Mouse (Mus musculus) erythroblast, embryonic 14.5 days (primary cell): Measurements from ENCODE around the gene Hnrnpf. TPM values are rescaled to one million over a fixed set of nuclear protein-coding genes. Genes with fewer than 3 reads are reported as not detected.

Experiments
- H3K27me3 ChIP-seq: 2 replicates; pipeline ENCODE4 v1.6.1; 2012; ENCODE audit warnings: inconsistent platforms; ENCODE audit not compliant: control insufficient read depth
- H3K36me3 ChIP-seq: 2 replicates; pipeline ENCODE4 v1.6.1; 2012; ENCODE audit warnings: mild to moderate bottlenecking, inconsistent platforms; ENCODE audit not compliant: control insufficient read depth
- H3K4me1 ChIP-seq: 2 replicates; pipeline ENCODE4 v1.6.1; 2012; ENCODE audit warnings: inconsistent platforms; ENCODE audit not compliant: control insufficient read depth
- H3K4me3 ChIP-seq: replicated peaks from 2 replicates; pipeline ENCODE3; 2012; ENCODE audit warnings: moderate library complexity, mild to moderate bottlenecking, inconsistent platforms
- H3K9me3 ChIP-seq: 2 replicates; pipeline ENCODE4 v1.6.1; 2012; ENCODE audit warnings: low read length, inconsistent platforms, mixed read lengths; ENCODE audit not compliant: control insufficient read depth
- GATA1 ChIP-seq: IDR thresholded peaks from 2 replicates; pipeline ENCODE4 v1.6.1; 2012; ENCODE audit warnings: low read length, inconsistent platforms, mixed read lengths
- TAL1 ChIP-seq: IDR thresholded peaks from 3 replicates; pipeline ENCODE4 v1.6.1; 2012; ENCODE audit warnings: low read length, inconsistent platforms, mixed read lengths
- polyA plus RNA-seq: library from polyadenylated mRNA; stranded (reverse); fragments of >175 nt; gene quantifications from 2 replicates; pipeline ENCODE4 v1.2.3, GENCODE M21; 2012

The Hnrnpf gene
- polyA plus RNA-seq, 1 experiment: 14.1 TPM

- peak overlapping the region; percentile 93 for H3K4me3 ChIP-seq
- H3K9me3 ChIP-seq: no peaks in the 10 kb centered on the region
- peaks cover 61% of the 10 kb centered on the region for H3K36me3 ChIP-seq
- no peaks in the 10 kb centered on the region for H3K27me3 ChIP-seq
- no peak for TF ChIP-seq GATA1
- TF ChIP-seq TAL1: no peak
- H3K4me1 ChIP-seq: peaks cover 73% of the 10 kb centered on the region
Measured at GRCm38 (mm10) chr6:117916205-117916736, 16.1 kb downstream of the Hnrnpf start.

- Histone ChIP-seq H3K4me3 (peak overlapping the region; percentile 93), H3K9me3 (no peaks in the 10 kb centered on the region), H3K36me3 (peaks cover 67% of the 10 kb centered on the region), H3K4me1 (peaks cover 75% of the 10 kb centered on the region), H3K27me3 (no peaks in the 10 kb centered on the region)
- TF ChIP-seq TAL1: no peak
- no peak for TF ChIP-seq GATA1
Measured at GRCm38 (mm10) chr6:117916737-117917426, 16.8 kb downstream of the Hnrnpf start.

DNA sequence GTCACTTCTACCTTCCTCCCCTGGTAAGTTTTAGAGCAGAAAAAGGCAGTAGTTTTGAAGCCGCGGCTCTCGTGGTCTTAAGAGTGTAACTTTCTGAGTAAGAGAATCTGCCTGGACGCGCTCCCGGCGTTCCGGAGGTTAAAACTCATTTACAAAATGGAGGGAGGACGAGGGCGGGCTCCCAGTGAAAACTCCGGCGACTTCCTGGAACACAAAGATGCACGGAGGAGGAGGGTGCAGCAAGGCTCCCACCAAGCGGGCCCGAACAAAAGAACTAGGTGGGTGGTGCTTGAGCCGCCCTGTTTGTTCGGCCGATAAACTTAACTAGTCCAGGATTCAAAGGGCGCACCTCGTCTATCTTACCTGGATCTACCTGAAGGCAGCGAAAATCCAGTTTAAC lies 17.5 kb downstream of the Hnrnpf start:
- Histone ChIP-seq H3K36me3 (peaks cover 68% of the 10 kb centered on the region), H3K27me3 (no peaks in the 10 kb centered on the region), H3K9me3 (no peaks in the 10 kb centered on the region), H3K4me1 (peaks cover 71% of the 10 kb centered on the region), H3K4me3 (peak overlapping the region; percentile 93)
- TF ChIP-seq GATA1: no peak

GRCm38 (mm10) chr6:117918043-117918442 lies 17.9 kb downstream of the Hnrnpf start:
- no peaks in the 10 kb centered on the region for H3K9me3 ChIP-seq
- peaks cover 71% of the 10 kb centered on the region for H3K36me3 ChIP-seq
- peaks cover 70% of the 10 kb centered on the region for H3K4me1 ChIP-seq
- H3K27me3 ChIP-seq: no peaks in the 10 kb centered on the region
- peak overlapping the region; percentile 93 for H3K4me3 ChIP-seq
- no peak for TF ChIP-seq GATA1
- no peak for TF ChIP-seq TAL1

- TF ChIP-seq TAL1 (no peak), GATA1 (no peak)
- peak overlapping the region; percentile 93 for H3K4me3 ChIP-seq
- H3K27me3 ChIP-seq: no peaks in the 10 kb centered on the region
- H3K9me3 ChIP-seq: no peaks in the 10 kb centered on the region
- H3K36me3 ChIP-seq: peaks cover 69% of the 10 kb centered on the region
- H3K4me1 ChIP-seq: peaks cover 44% of the 10 kb centered on the region
Measured at GRCm38 (mm10) chr6:117920659-117921640, 20.8 kb downstream of the Hnrnpf start.

DNA sequence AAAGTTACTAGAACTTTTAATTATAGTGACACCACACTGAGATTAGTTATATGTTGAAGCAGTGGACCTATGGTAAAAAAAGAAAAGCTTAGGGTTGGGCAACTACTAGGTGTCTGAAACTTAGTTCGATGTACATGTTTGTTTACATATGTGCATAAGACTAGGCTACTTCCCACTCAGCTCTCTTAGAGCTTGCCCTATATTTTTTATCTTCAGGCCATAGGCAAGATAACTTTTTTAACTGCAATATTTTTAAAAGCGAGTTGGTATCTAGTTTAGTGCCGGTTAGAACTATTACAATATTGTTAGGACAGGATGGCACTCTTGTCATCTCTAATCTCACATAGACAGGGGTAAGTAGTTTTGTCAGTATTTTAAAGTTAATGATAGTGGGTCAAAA lies 21.9 kb downstream of the Hnrnpf start:
- TF ChIP-seq GATA1 (no peak), TAL1 (no peak)
- peaks cover 80% of the 10 kb centered on the region for H3K36me3 ChIP-seq
- H3K4me1 ChIP-seq: peaks cover 38% of the 10 kb centered on the region
- H3K4me3 ChIP-seq: no peak overlapping the region
- no peaks in the 10 kb centered on the region for H3K27me3 ChIP-seq
- H3K9me3 ChIP-seq: no peaks in the 10 kb centered on the region

- TF ChIP-seq GATA1 (no peak), TAL1 (no peak)
Measured at GRCm38 (mm10) chr6:117926871-117927491, 26.9 kb downstream of the Hnrnpf start.

GRCm38 (mm10) chr6:117927955-117928354 lies 27.8 kb downstream of the Hnrnpf start:
- no peak for TF ChIP-seq GATA1
- TF ChIP-seq TAL1: no peak
- Histone ChIP-seq H3K4me3 (no peak overlapping the region), H3K9me3 (no peaks in the 10 kb centered on the region), H3K36me3 (peaks cover 59% of the 10 kb centered on the region), H3K27me3 (no peaks in the 10 kb centered on the region), H3K4me1 (peaks cover 6% of the 10 kb centered on the region)

More at GRCm38 (mm10) chr6:117926871-117927491, 26.9 kb downstream of the Hnrnpf start:
- Histone ChIP-seq H3K4me3 (no peak overlapping the region), H3K4me1 (peaks cover under 1% of the 10 kb centered on the region; the same call in 1 of the 2 replicates), H3K27me3 (no peaks in the 10 kb centered on the region), H3K9me3 (no peaks in the 10 kb centered on the region), H3K36me3 (peaks cover 69% of the 10 kb centered on the region)

- Histone ChIP-seq H3K36me3 (peaks cover 53% of the 10 kb centered on the region), H3K27me3 (no peaks in the 10 kb centered on the region)
Measured at GRCm38 (mm10) chr6:117928746-117929145, 28.6 kb downstream of the Hnrnpf start.

More at GRCm38 (mm10) chr6:117928746-117929145, 28.6 kb downstream of the Hnrnpf start:
- peaks cover 6% of the 10 kb centered on the region for H3K4me1 ChIP-seq
- TF ChIP-seq TAL1 (no peak), GATA1 (no peak)
- no peak overlapping the region for H3K4me3 ChIP-seq
- H3K9me3 ChIP-seq: no peaks in the 10 kb centered on the region
